Mouse (Mus musculus): Measurements from ENCODE around the gene Tmem121b. TPM values are rescaled to one million over a fixed set of nuclear protein-coding genes. Genes with fewer than 3 reads are reported as not detected.

Gene Tmem121b
- total and polyA plus RNA-seq, 3 experiments = not detected

- peaks cover 26 to 56% of the 10 kb centered on the region in 2 experiments for H3K4me1 ChIP-seq (ENCODE audit: control insufficient read depth in 1 of 2, insufficient read depth in 2 of 2)
- peak overlapping the region; percentile 42; the same call in 1 of the 2 replicates for H3K9ac ChIP-seq (ENCODE audit: insufficient read depth, low read depth)
- no peak for DNase-seq (ENCODE audit: extremely low read depth)
- H3K4me3 ChIP-seq (replicated peaks in 1 of 3; ENCODE audit: low read depth in 2 of 3, low read length in 2 of 3, poor library complexity in 1 of 3) = no peak overlapping the region
- H3K36me3 ChIP-seq (replicated peaks in 1 of 2; ENCODE audit: control insufficient read depth in 1 of 2, insufficient read depth in 1 of 2, low read length in 1 of 2) = peaks cover 33 to 48% of the 10 kb centered on the region in 2 experiments
- TF ChIP-seq JUND (conservative IDR thresholded peaks at IDR 0.05; ENCODE audit: low read depth, low read length) (no peak), TCF12 (IDR thresholded peaks at IDR 0.05; ENCODE audit: low read depth, low read length) (no peak), IRF4 (IDR thresholded peaks at IDR 0.05; ENCODE audit: low read depth, low read length) (no peak), UBTF (IDR thresholded peaks at IDR 0.05; ENCODE audit: low read depth, low read length) (no peak), MAFK (IDR thresholded peaks at IDR 0.05; ENCODE audit: insufficient replicate concordance, low read length) (no peak), RAD21 (IDR thresholded peaks at IDR 0.05; ENCODE audit: low read depth, low read length) (no peak), JUN (IDR thresholded peaks at IDR 0.05; ENCODE audit: insufficient read depth, low read depth, low read length) (no peak), NRF1 (IDR thresholded peaks at IDR 0.05; ENCODE audit: low read depth, low read length) (no peak), USF2 (conservative IDR thresholded peaks at IDR 0.05; ENCODE audit: low read depth, low read length) (no peak), RCOR1 (conservative IDR thresholded peaks at IDR 0.05; ENCODE audit: low read depth, low read length) (no peak), NELFE (IDR thresholded peaks at IDR 0.05; ENCODE audit: low read depth, low read length) (no peak), ZC3H11A (IDR thresholded peaks at IDR 0.05; ENCODE audit: low read depth, low read length) (no peak), E2F4 (IDR thresholded peaks at IDR 0.05; ENCODE audit: insufficient replicate concordance, low read depth, low read length) (no peak), USF1 (IDR thresholded peaks at IDR 0.05; ENCODE audit: low read depth, low read length) (no peak), CHD1 (IDR thresholded peaks at IDR 0.05; ENCODE audit: low read depth, low read length) (no peak), POLR2AphosphoS2 (IDR thresholded peaks at IDR 0.05; ENCODE audit: low read depth, low read length) (no peak), SMC3 (IDR thresholded peaks at IDR 0.05; ENCODE audit: low read depth, low read length) (no peak)
- in situ Hi-C loops (cut with MboI; ENCODE audit: low pct_ligation_motif_present, low pct_unique_long_range_greater_than_20kb, low sequenced_read_pairs) = no loop called here
- H3K27me3 ChIP-seq (replicated peaks) = no peaks in the 10 kb centered on the region
- H3K79me2 ChIP-seq (replicated peaks; ENCODE audit: control insufficient read depth, extremely low read depth, insufficient read depth, poor library complexity, severe bottlenecking) = peaks cover 27% of the 10 kb centered on the region
- no peaks in the 10 kb centered on the region for H3K9me3 ChIP-seq (replicated peaks; ENCODE audit: low read length)
- peak overlapping the region; percentile 92 for H3K27ac ChIP-seq (ENCODE audit: insufficient read depth, low read depth)
- dilution Hi-C loops (cut with MboI; ENCODE audit: extremely low pct_ligation_motif_present, extremely low pct_unique_long_range_greater_than_20kb, low sequenced_read_pairs) = no loop called here
- H3K4me2 ChIP-seq (ENCODE audit: insufficient read depth, low read depth, poor library complexity, severe bottlenecking) = peak overlapping the region; percentile 52; the same call in 1 of the 2 replicates
Measured at GRCm38 (mm10) chr6:120472455-120473140, 21.0 kb downstream of the Tmem121b start.

- H3K4me1 ChIP-seq (ENCODE audit: control insufficient read depth in 1 of 2, insufficient read depth in 2 of 2) = peaks cover 29 to 62% of the 10 kb centered on the region in 2 experiments
- peaks cover 32% of the 10 kb centered on the region for H3K79me2 ChIP-seq (replicated peaks; ENCODE audit: control insufficient read depth, extremely low read depth, insufficient read depth, poor library complexity, severe bottlenecking)
- TF ChIP-seq KAT2A (IDR thresholded peaks at IDR 0.05; ENCODE audit: insufficient replicate concordance, low read length) (no peak), MAX (IDR thresholded peaks at IDR 0.05; ENCODE audit: low read length) (no peak), EP300 (IDR thresholded peaks at IDR 0.05; ENCODE audit: low read length) (no peak), ETS1 (conservative IDR thresholded peaks at IDR 0.05; ENCODE audit: low read depth, low read length) (peak; percentile 78), MEF2A (IDR thresholded peaks at IDR 0.05; ENCODE audit: borderline replicate concordance, low read depth, low read length) (peak; percentile 81), ELF1 (IDR thresholded peaks at IDR 0.05; ENCODE audit: low read depth, low read length) (0 out of 2 replicates have a peak, but pooled peaks have one; percentile 17), RAD21 (IDR thresholded peaks at IDR 0.05; ENCODE audit: low read depth, low read length) (no peak), ZKSCAN1 (IDR thresholded peaks at IDR 0.05; ENCODE audit: borderline replicate concordance, low read depth, low read length) (no peak)
- peak overlapping the region; percentile 77 for H3K9ac ChIP-seq (ENCODE audit: insufficient read depth, low read depth)
- no peaks in the 10 kb centered on the region for H3K9me3 ChIP-seq (replicated peaks; ENCODE audit: low read length)
- H3K27me3 ChIP-seq (replicated peaks) = no peaks in the 10 kb centered on the region
- peak overlapping the region; percentile 92 for H3K27ac ChIP-seq (ENCODE audit: insufficient read depth, low read depth)
- DNase-seq (ENCODE audit: extremely low read depth) = peak; percentile 68
- dilution Hi-C loops (cut with MboI; ENCODE audit: extremely low pct_ligation_motif_present, extremely low pct_unique_long_range_greater_than_20kb, low sequenced_read_pairs) = no loop called here
- H3K4me3 ChIP-seq (replicated peaks in 1 of 3; ENCODE audit: low read depth in 2 of 3, low read length in 2 of 3, poor library complexity in 1 of 3) = peak overlapping the region in 2 of 3 experiments; percentile 26 to 44
- peaks cover 28 to 43% of the 10 kb centered on the region in 2 experiments for H3K36me3 ChIP-seq (replicated peaks in 1 of 2; ENCODE audit: control insufficient read depth in 1 of 2, insufficient read depth in 1 of 2, low read length in 1 of 2)
- H3K4me2 ChIP-seq (ENCODE audit: insufficient read depth, low read depth, poor library complexity, severe bottlenecking) = peak overlapping the region; percentile 52
- in situ Hi-C loops (cut with MboI; ENCODE audit: low pct_ligation_motif_present, low pct_unique_long_range_greater_than_20kb, low sequenced_read_pairs) = no loop called here
Measured at GRCm38 (mm10) chr6:120471991-120472441, 21.6 kb downstream of the Tmem121b start.
